Comparison of ENCODE assay signal across 16 mouse cellular contexts in the genomic region with DNA sequence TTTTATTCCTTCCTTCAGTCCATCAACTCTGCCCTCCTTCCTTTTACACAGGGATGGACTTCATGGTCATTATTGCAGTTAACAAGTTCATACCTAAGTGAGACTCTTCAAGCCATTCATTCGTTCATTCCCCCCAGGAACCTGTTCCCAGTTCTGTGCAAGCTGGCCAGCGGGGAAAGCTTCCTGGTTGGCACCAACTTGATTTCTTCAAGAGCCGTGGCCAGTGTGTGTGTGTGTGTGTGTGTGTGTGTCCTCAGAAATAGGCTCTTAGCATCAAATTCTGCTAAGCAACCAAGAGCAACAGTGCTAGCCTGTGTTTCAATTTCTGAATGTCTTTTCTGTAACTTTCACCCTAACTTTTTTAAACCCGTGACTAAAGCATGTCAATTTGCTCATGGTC. TPM values are rescaled to one million over a fixed set of nuclear protein-coding genes. Genes with fewer than 3 reads are reported as not detected.
"Had no signal": no experiment of that assay in that cellular context is flagged by ENCODE, and none has a peak within 500 bp of the region (broad histone marks: within the 10 kb centered on the region; RNA-seq: fewer than 3 reads in every experiment).

No protein-coding gene starts in this region.

- DNase-seq: kidney, adult 8-10 months; kidney, postnatal 25 days; lung, embryonic 14.5 days; thymus, adult 18-20 months; thymus, postnatal 14 days had no signal

- ATAC-seq: midbrain, embryonic 15.5 days had no signal

RNA-seq across cellular contexts. Expression of a gene that starts 14.6 kb away (rescaled TPM):
- total RNA-seq: left cerebral cortex, adult 2 months; left cerebral cortex, postnatal 25 days; monocyte, adult 5-6 weeks; neutrophil, adult 5-6 weeks had no signal
- polyA plus RNA-seq: intestine, postnatal 0 days; kidney, embryonic 16.5 days; limb, embryonic 11.5 days; limb, embryonic 15.5 days; lung, embryonic 14.5 days; macrophage; neural tube, embryonic 12.5 days had no signal
